Mouse (Mus musculus): ENCODE measurements around the gene Enpp5. TPM values are rescaled to one million over a fixed set of nuclear protein-coding genes. Genes with fewer than 3 reads are reported as not detected.

The Enpp5 gene
- polyA plus RNA-seq, 1 experiment from 2014 or later: 33.8 TPM

GRCm38 (mm10) chr17:44068876-44069275 is 9.7 kb upstream of the Enpp5 start:
- no peaks in the 10 kb centered on the region for H3K9me3 ChIP-seq (ENCODE audit: control insufficient read depth)
- no peak for ATAC-seq
- 76% methylated on average over 6 of the region's 6 CpGs for WGBS
- no peak overlapping the region for H3K9ac ChIP-seq (ENCODE audit: low read depth, low read length)
- no peak overlapping the region for H3K4me3 ChIP-seq (ENCODE audit: low read depth, low read length)
- no peaks in the 10 kb centered on the region for H3K36me3 ChIP-seq (ENCODE audit: control insufficient read depth, insufficient read depth)
- no peaks in the 10 kb centered on the region for H3K27me3 ChIP-seq (replicated peaks; ENCODE audit: control insufficient read depth, insufficient read depth, low read length)
- H3K4me1 ChIP-seq (replicated peaks; ENCODE audit: control insufficient read depth, insufficient read depth, low read length): no peaks in the 10 kb centered on the region
- no peak overlapping the region for H3K27ac ChIP-seq (ENCODE audit: low read depth, low read length)
- no peak overlapping the region for H3K4me2 ChIP-seq (replicated peaks; ENCODE audit: low read depth)
- TF ChIP-seq CTCF (IDR thresholded peaks at IDR 0.05; ENCODE audit: low read depth): no peak

GRCm38 (mm10) chr17:44071680-44072079 is 6.9 kb upstream of the Enpp5 start:
- Histone ChIP-seq H3K4me1 (replicated peaks; ENCODE audit: control insufficient read depth, insufficient read depth, low read length) (0 out of 2 replicates have a peak, but pooled peaks cover under 1% of the 10 kb centered on the region), H3K9ac (ENCODE audit: low read depth, low read length) (no peak overlapping the region), H3K4me3 (ENCODE audit: low read depth, low read length) (no peak overlapping the region), H3K4me2 (replicated peaks; ENCODE audit: low read depth) (no peak overlapping the region), H3K27ac (ENCODE audit: low read depth, low read length) (no peak overlapping the region), H3K36me3 (ENCODE audit: control insufficient read depth, insufficient read depth) (no peaks in the 10 kb centered on the region), H3K27me3 (replicated peaks; ENCODE audit: control insufficient read depth, insufficient read depth, low read length) (no peaks in the 10 kb centered on the region), H3K9me3 (ENCODE audit: control insufficient read depth) (no peaks in the 10 kb centered on the region)
- no peak for TF ChIP-seq CTCF (IDR thresholded peaks at IDR 0.05; ENCODE audit: low read depth)
- ATAC-seq: 0 out of 2 replicates have a peak, but pooled peaks have one; percentile 45

DNA sequence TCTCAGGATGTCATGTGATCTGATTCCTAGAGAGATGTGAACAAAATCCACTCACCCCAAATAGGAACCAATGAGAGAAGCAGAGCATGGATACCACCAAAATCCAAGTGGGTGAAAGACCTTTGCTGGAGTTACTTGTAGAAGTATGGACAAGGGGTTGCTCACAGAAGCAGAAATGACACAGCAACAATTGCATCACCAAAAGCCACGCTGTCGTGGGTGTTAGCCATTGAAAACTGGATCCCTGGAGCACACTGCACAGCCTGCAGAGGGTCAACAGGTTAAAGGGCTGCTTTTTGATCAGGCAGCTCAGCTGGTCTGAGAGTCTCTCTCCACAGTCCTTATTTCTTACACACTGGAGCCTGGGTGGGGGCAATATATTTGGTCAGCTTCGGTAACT is 3.0 kb upstream of the Enpp5 start:
- Histone ChIP-seq H3K4me2 (replicated peaks; ENCODE audit: low read depth) (no peak overlapping the region), H3K36me3 (ENCODE audit: control insufficient read depth, insufficient read depth) (no peaks in the 10 kb centered on the region), H3K4me3 (ENCODE audit: low read depth, low read length) (no peak overlapping the region), H3K9me3 (ENCODE audit: control insufficient read depth) (no peaks in the 10 kb centered on the region), H3K9ac (ENCODE audit: low read depth, low read length) (no peak overlapping the region), H3K4me1 (replicated peaks; ENCODE audit: control insufficient read depth, insufficient read depth, low read length) (0 out of 2 replicates have a peak, but pooled peaks cover 8% of the 10 kb centered on the region), H3K27me3 (replicated peaks; ENCODE audit: control insufficient read depth, insufficient read depth, low read length) (no peaks in the 10 kb centered on the region), H3K27ac (ENCODE audit: low read depth, low read length) (no peak overlapping the region)
- no peak for ATAC-seq
- WGBS: 76% methylated on average over 3 of the region's 3 CpGs
- TF ChIP-seq CTCF (IDR thresholded peaks at IDR 0.05; ENCODE audit: low read depth): no peak

DNA sequence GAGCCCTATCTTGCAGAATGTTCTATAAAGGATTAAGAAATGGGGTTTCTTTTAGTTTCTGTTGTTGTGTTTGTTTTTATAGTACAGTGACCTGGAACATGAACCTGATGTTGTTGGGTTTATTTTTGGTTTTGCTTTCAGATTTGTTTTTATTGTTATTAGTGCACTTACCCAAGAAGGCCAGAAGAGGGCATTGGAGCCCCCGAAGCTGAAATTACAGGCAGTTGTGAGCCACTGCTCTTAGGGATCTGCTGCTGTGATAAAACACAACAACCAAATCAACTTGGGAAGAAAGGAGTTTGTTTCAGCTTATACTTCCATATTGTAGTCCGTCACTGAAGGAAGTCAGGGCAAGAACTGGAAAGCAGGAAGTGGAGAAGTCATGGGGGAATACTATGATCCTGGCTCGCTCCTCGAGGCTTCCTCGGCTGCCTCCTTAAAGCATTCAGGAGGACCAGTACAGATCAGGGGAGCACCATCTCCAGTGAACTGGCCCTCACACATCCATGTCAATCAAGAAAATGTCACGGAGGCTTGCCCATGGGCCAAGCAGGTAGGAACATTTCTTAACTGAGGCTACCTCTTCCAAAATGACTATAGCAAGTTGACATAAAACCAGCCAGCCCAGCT is 2.4 kb upstream of the Enpp5 start:
- TF ChIP-seq CTCF (IDR thresholded peaks at IDR 0.05; ENCODE audit: low read depth): peak; percentile 80
- Histone ChIP-seq H3K4me2 (replicated peaks; ENCODE audit: low read depth) (peak overlapping the region; percentile 2; the same call in 1 of the 2 replicates), H3K27me3 (replicated peaks; ENCODE audit: control insufficient read depth, insufficient read depth, low read length) (no peaks in the 10 kb centered on the region), H3K4me1 (replicated peaks; ENCODE audit: control insufficient read depth, insufficient read depth, low read length) (0 out of 2 replicates have a peak, but pooled peaks cover 8% of the 10 kb centered on the region), H3K9me3 (ENCODE audit: control insufficient read depth) (no peaks in the 10 kb centered on the region), H3K9ac (ENCODE audit: low read depth, low read length) (no peak overlapping the region), H3K27ac (ENCODE audit: low read depth, low read length) (no peak overlapping the region), H3K4me3 (ENCODE audit: low read depth, low read length) (no peak overlapping the region), H3K36me3 (ENCODE audit: control insufficient read depth, insufficient read depth) (peaks cover 4% of the 10 kb centered on the region; the same call in 1 of the 2 replicates)
- 52% methylated on average over 6 of the region's 6 CpGs for WGBS
- ATAC-seq: no peak

DNA sequence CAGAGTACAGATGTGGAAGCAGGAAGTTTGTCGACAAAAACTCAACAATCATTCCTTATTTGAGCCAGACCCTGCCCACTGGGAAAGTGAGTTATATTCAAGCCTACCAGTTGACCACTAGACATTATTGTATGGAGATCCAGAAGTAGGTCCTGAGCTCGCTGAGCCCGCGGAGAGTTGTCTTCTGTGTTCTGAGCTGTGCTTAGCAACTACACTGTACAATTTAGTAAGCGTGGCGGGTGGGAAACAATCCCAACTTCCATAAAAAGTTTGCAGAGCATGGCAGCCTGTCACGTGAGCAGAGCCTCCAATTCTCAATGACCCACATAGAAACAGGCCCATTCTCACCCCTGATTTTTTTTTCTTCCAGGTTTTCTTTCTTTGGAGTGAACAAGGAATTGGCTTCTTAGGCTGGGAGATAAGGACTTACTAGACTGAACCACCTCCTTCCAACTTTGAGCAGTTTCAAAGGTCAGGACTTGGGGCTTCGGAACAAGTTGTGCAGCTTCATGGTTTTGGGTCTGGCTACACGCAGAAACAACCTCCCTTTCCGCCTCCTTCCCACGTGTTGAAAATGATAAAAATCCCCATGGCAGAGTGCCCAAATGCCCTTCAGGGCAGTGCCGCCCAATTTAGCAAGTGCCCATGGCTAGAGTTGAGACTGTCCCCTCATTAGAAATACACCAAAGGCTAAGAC is 1.3 kb upstream of the Enpp5 start:
- no peak overlapping the region for H3K9ac ChIP-seq (ENCODE audit: low read depth, low read length)
- peak overlapping the region; percentile 21; the same call in 1 of the 2 replicates for H3K27ac ChIP-seq (ENCODE audit: low read depth, low read length)
- H3K36me3 ChIP-seq (ENCODE audit: control insufficient read depth, insufficient read depth): peaks cover 8% of the 10 kb centered on the region; the same call in 1 of the 2 replicates
- TF ChIP-seq CTCF (IDR thresholded peaks at IDR 0.05; ENCODE audit: low read depth): no peak
- no peak overlapping the region for H3K4me3 ChIP-seq (ENCODE audit: low read depth, low read length)
- H3K4me1 ChIP-seq (replicated peaks; ENCODE audit: control insufficient read depth, insufficient read depth, low read length): 0 out of 2 replicates have a peak, but pooled peaks cover 8% of the 10 kb centered on the region
- H3K4me2 ChIP-seq (replicated peaks; ENCODE audit: low read depth): 0 out of 2 replicates have a peak overlapping the region, but pooled peaks have one; percentile 30
- H3K9me3 ChIP-seq (ENCODE audit: control insufficient read depth): no peaks in the 10 kb centered on the region
- H3K27me3 ChIP-seq (replicated peaks; ENCODE audit: control insufficient read depth, insufficient read depth, low read length): no peaks in the 10 kb centered on the region
- 57% methylated on average over 12 of the region's 12 CpGs for WGBS
- no peak for ATAC-seq

GRCm38 (mm10) chr17:44077843-44078160 is 811 bp upstream of the Enpp5 start:
- Histone ChIP-seq H3K27me3 (replicated peaks; ENCODE audit: control insufficient read depth, insufficient read depth, low read length) (no peaks in the 10 kb centered on the region), H3K9me3 (ENCODE audit: control insufficient read depth) (no peaks in the 10 kb centered on the region), H3K36me3 (ENCODE audit: control insufficient read depth, insufficient read depth) (peaks cover 8% of the 10 kb centered on the region; the same call in 1 of the 2 replicates), H3K4me1 (replicated peaks; ENCODE audit: control insufficient read depth, insufficient read depth, low read length) (0 out of 2 replicates have a peak, but pooled peaks cover 8% of the 10 kb centered on the region), H3K4me3 (ENCODE audit: low read depth, low read length) (no peak overlapping the region), H3K27ac (ENCODE audit: low read depth, low read length) (0 out of 2 replicates have a peak overlapping the region, but pooled peaks have one; percentile 21), H3K4me2 (replicated peaks; ENCODE audit: low read depth) (0 out of 2 replicates have a peak overlapping the region, but pooled peaks have one; percentile 30), H3K9ac (ENCODE audit: low read depth, low read length) (no peak overlapping the region)
- no peak for TF ChIP-seq CTCF (IDR thresholded peaks at IDR 0.05; ENCODE audit: low read depth)
- ATAC-seq: no peak
- 53% methylated on average over 2 of the region's 2 CpGs for WGBS
